Mouse (Mus musculus) megakaryocyte, embryonic 14.5 days (primary cell): ENCODE measurements around the gene Cmklr1.

ENCODE experiments used
- FLI1 ChIP-seq: IDR thresholded peaks from 2 replicates; pipeline ENCODE4 v1.6.1; 2012; ENCODE audit warnings: low read length, inconsistent platforms, mixed read lengths
- GATA1 ChIP-seq: IDR thresholded peaks from 3 replicates; pipeline ENCODE4 v1.6.1; 2012; ENCODE audit warnings: mixed read lengths, low read length, inconsistent platforms, borderline replicate concordance

DNA sequence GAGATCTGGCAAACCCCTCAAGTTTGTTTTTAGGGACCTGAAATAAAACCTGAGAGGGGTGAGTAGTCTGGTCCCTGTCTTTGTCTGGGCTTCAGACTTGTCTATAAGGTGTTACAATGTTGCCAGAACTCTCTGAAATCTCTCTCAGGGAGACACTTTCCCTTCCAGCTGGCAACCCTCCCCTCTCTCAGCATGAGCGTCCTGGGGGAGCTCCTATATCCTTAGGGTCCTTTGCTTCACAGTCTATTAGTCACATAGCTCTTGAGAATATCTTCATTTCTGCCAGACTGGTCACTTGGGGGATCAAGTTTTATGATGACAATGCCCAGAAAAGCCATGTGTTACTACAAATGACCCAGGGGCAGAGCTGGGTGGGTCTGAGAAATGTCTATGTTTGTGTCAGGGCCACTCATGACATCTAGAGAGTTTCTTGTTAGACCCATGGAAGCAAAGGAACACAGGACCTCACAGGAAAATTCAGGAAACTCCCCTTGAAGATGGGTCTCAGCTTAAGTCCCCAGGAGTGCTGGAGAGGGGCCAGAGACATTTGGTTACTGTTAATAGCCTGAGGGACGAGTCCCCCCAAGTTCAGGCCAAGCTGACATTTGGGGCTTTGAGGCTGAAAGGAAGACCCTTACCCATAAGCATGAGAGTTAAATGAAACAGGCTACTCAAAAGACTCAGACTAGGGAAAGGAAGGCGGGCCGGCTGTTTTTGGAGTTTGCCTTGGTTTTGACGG, 66.6 kb downstream of the Cmklr1 start:
- TF ChIP-seq GATA1 (no peak), FLI1 (no peak)
